Mouse (Mus musculus): ENCODE measurements around the gene Bax.

GRCm38 (mm10) chr7:45498427-45498826 is 31.7 kb upstream of the Bax start:
- TF ChIP-seq CTCF (IDR thresholded peaks at IDR 0.05; ENCODE audit: insufficient read depth, low read depth, low read length) (no peak), POLR2A (IDR thresholded peaks at IDR 0.05; ENCODE audit: insufficient read depth, low read depth, low read length) (no peak)

Measured in olfactory bulb, adult 2 months (tissue).